Mouse (Mus musculus): ENCODE data around the gene Tmem176b.

- TF ChIP-seq CTCF (IDR thresholded peaks at IDR 0.05; ENCODE audit: low read depth), result no peak
- TF ChIP-seq EP300 (IDR thresholded peaks at IDR 0.05; ENCODE audit: low read depth), result no peak
These were observed 3.8 kb downstream of the Tmem176b start for GRCm38 (mm10) chr6:48837516-48837915.
